Mouse (Mus musculus) intestine, embryonic 14.5 days (tissue): Measurements from ENCODE around the gene Clcn5. TPM values are rescaled to one million over a fixed set of nuclear protein-coding genes. Genes with fewer than 3 reads are reported as not detected.

ENCODE experiments used
- ATAC-seq: fragments of 200-750 bp; cut with Nextera tagmentation; replicated peaks from 2 replicates; pipeline ENCODE4 v1.8.0; 2017; ENCODE audit warnings: low read depth, moderate number of reproducible peaks, moderate TSS enrichment, moderate library complexity; ENCODE audit not compliant: low FRiP score, low TSS enrichment
- DNase-seq: peaks from one replicate; pipeline ENCODE4 v3.0.0-alpha.2; 2018; ENCODE audit warnings: low spot score
- H3K27ac ChIP-seq: fragments of 300-500 bp; sonication (generic); 2 replicates; pipeline ENCODE4 v1.5.1; 2014; ENCODE audit warnings: low read depth, mild to moderate bottlenecking, control low read depth
- H3K27me3 ChIP-seq: fragments of 300-500 bp; sonication (generic); replicated peaks from 2 replicates; pipeline ENCODE4 v1.6.1; 2014; ENCODE audit warnings: low read length, control low read depth; ENCODE audit not compliant: control insufficient read depth, insufficient read depth
- H3K36me3 ChIP-seq: fragments of 300-500 bp; sonication (generic); 2 replicates; pipeline ENCODE4 v1.6.1; 2014; ENCODE audit warnings: low read length, control low read depth; ENCODE audit not compliant: control insufficient read depth, insufficient read depth
- H3K4me1 ChIP-seq: fragments of 300-500 bp; sonication (generic); replicated peaks from 2 replicates; pipeline ENCODE4 v1.6.1; 2014; ENCODE audit warnings: low read length, control low read depth, mixed read lengths; ENCODE audit not compliant: control insufficient read depth, insufficient read depth
- H3K4me2 ChIP-seq: fragments of 300-500 bp; sonication (generic); 2 replicates; pipeline ENCODE4 v1.6.1; 2014; ENCODE audit warnings: low read length
- H3K4me3 ChIP-seq: fragments of 300-500 bp; sonication (generic); 2 replicates; pipeline ENCODE4 v1.5.1; 2014; ENCODE audit warnings: low read depth, low read length, control low read depth, mixed read lengths
- H3K9ac ChIP-seq: fragments of 300-500 bp; sonication (generic); 2 replicates; pipeline ENCODE4 v1.6.1; 2014; ENCODE audit warnings: mild to moderate bottlenecking, low read length
- H3K9me3 ChIP-seq: fragments of 300-500 bp; sonication (generic); 2 replicates; pipeline ENCODE4 v1.6.1; 2016; ENCODE audit warnings: low read length, control low read depth; ENCODE audit not compliant: control insufficient read depth
- WGBS: fragments of 180-500 bp; shearing (Covaris S2); extraction: QIAGEN DNeasy Blood & Tissue Kit; methylation state at CpG from one replicate; pipeline ENCODE4 v1.1.7; 2014; 5-methylcytosine and 5-hydroxymethylcytosine counted together
- microRNA counts: library from miRNA; unstranded; fragments of <30 nt; microRNA quantifications from one replicate; lab custom pipeline; 2016
- microRNA-seq: library from miRNA; unstranded; fragments of <30 nt; microRNA quantifications from one replicate; pipeline ENCODE4, GENCODE M21; 2016
- polyA plus RNA-seq: library from polyadenylated mRNA; unstranded; fragments of >200 nt; fragmentation: Nextera tagmentation; extraction: Ambion mirVana; gene quantifications from 2 replicates; pipeline ENCODE4 v1.2.1, GENCODE M21; 2014

Clcn5 gene
- polyA plus RNA-seq, 1 experiment from 2014 or later: 22.1 TPM

DNA sequence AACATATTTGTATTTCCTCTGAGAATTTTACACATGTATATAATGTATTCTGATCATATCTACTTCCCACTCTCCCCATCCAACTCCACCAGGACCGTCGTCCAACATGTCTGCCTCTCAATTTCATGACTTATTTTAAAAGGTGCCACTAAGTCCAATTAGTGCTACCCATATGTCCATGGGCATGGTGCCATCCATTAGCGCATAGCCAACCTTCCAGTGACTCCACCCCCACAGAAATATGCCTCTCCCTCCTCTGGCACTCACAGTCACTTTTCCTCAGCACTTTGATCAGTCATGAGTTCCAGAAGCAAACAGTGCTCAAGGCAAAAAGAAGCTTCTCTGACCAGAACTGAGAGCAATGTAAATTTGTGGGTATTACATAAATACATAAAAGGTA, 204.3 kb downstream of the Clcn5 start:
- Histone ChIP-seq H3K4me2 (no peak overlapping the region), H3K4me3 (no peak overlapping the region), H3K4me1 (no peaks in the 10 kb centered on the region), H3K36me3 (no peaks in the 10 kb centered on the region), H3K9ac (no peak overlapping the region), H3K27me3 (no peaks in the 10 kb centered on the region), H3K27ac (no peak overlapping the region), H3K9me3 (no peaks in the 10 kb centered on the region)
- no peak for ATAC-seq
- DNase-seq: no peak
- 86% methylated on average over 3 of the region's 3 CpGs for WGBS

MicroRNAs encoded within 50 kb of the gene (microRNA counts, 519-probe panel; counts per million panel counts)
- microRNA mmu-miR-188-3p (lab: Ali Mortazavi, UCI): 4,082 counts per million, percentile 62 among the panel's probes with 10 or more counts
- not detected for microRNA mmu-miR-188-5p (lab: Ali Mortazavi, UCI)
- 3,178 counts per million, percentile 39 among the panel's probes with 10 or more counts for microRNA mmu-miR-362-3p (lab: Ali Mortazavi, UCI)
- microRNA mmu-miR-362-5p (lab: Ali Mortazavi, UCI): 2,627 counts per million, percentile 28 among the panel's probes with 10 or more counts
- not detected for microRNA mmu-miR-500 (lab: Ali Mortazavi, UCI)
- 1,102 counts per million, percentile 4 among the panel's probes with 10 or more counts for microRNA mmu-miR-501-3p (lab: Ali Mortazavi, UCI)
- microRNA mmu-miR-501-5p (lab: Ali Mortazavi, UCI): 2,437 counts per million, percentile 23 among the panel's probes with 10 or more counts
- microRNA mmu-miR-532-3p (lab: Ali Mortazavi, UCI): 2,894 counts per million, percentile 32 among the panel's probes with 10 or more counts
- microRNA mmu-miR-532-5p (lab: Ali Mortazavi, UCI): 4,005 counts per million, percentile 61 among the panel's probes with 10 or more counts

Small RNA genes within 50 kb of the gene (microRNA-seq; reads per million reads assigned to microRNA genes)
- gene Mir188 (996 reads per million, percentile 78 among the genes with 10 or more reads in this experiment), gene Mir362 (156 reads per million, percentile 63 among the genes with 10 or more reads in this experiment), gene Mir500 (173 reads per million, percentile 65 among the genes with 10 or more reads in this experiment), gene Mir501 (363 reads per million, percentile 70 among the genes with 10 or more reads in this experiment), gene Mir532 (1,245 reads per million, percentile 80 among the genes with 10 or more reads in this experiment)

Other genes with a start within 250 kb of the Clcn5 start
- 0.32 and 0.50 TPM in 2 replicates for gene Usp27x, start 56.5 kb upstream of the Clcn5 start, polyA plus RNA-seq